Mouse (Mus musculus) frontal cortex, postnatal 25 days (tissue): ENCODE data around the gene Parl.

ENCODE experiments used
- DNase-seq, 2 experiments: peaks; one replicate each; pipeline ENCODE4 v3.0.0; 2022; ENCODE audit warnings: low spot score in 2 of 2

Gene Parl

GRCm38 (mm10) chr16:20237426-20237825 is 64.8 kb downstream of the Parl start:
- DNase-seq: no peak

GRCm38 (mm10) chr16:20234406-20234805 is 67.8 kb downstream of the Parl start:
- DNase-seq: no peak
